Mouse (Mus musculus) intestine, embryonic 14.5 days (tissue): ENCODE data around the gene Hmbs. TPM values are rescaled to one million over a fixed set of nuclear protein-coding genes. Genes with fewer than 3 reads are reported as not detected.

Source experiments
- ATAC-seq: fragments of 200-750 bp; cut with Nextera tagmentation; replicated peaks from 2 replicates; pipeline ENCODE4 v1.8.0; 2017; ENCODE audit warnings: low read depth, moderate number of reproducible peaks, moderate TSS enrichment, moderate library complexity; ENCODE audit not compliant: low FRiP score, low TSS enrichment
- DNase-seq: peaks from one replicate; pipeline ENCODE4 v3.0.0-alpha.2; 2018; ENCODE audit warnings: low spot score
- H3K27ac ChIP-seq: fragments of 300-500 bp; sonication (generic); 2 replicates; pipeline ENCODE4 v1.5.1; 2014; ENCODE audit warnings: low read depth, mild to moderate bottlenecking, control low read depth
- H3K27me3 ChIP-seq: fragments of 300-500 bp; sonication (generic); replicated peaks from 2 replicates; pipeline ENCODE4 v1.6.1; 2014; ENCODE audit warnings: low read length, control low read depth; ENCODE audit not compliant: control insufficient read depth, insufficient read depth
- H3K36me3 ChIP-seq: fragments of 300-500 bp; sonication (generic); 2 replicates; pipeline ENCODE4 v1.6.1; 2014; ENCODE audit warnings: low read length, control low read depth; ENCODE audit not compliant: control insufficient read depth, insufficient read depth
- H3K4me1 ChIP-seq: fragments of 300-500 bp; sonication (generic); replicated peaks from 2 replicates; pipeline ENCODE4 v1.6.1; 2014; ENCODE audit warnings: low read length, control low read depth, mixed read lengths; ENCODE audit not compliant: control insufficient read depth, insufficient read depth
- H3K4me2 ChIP-seq: fragments of 300-500 bp; sonication (generic); 2 replicates; pipeline ENCODE4 v1.6.1; 2014; ENCODE audit warnings: low read length
- H3K4me3 ChIP-seq: fragments of 300-500 bp; sonication (generic); 2 replicates; pipeline ENCODE4 v1.5.1; 2014; ENCODE audit warnings: low read depth, low read length, control low read depth, mixed read lengths
- H3K9ac ChIP-seq: fragments of 300-500 bp; sonication (generic); 2 replicates; pipeline ENCODE4 v1.6.1; 2014; ENCODE audit warnings: mild to moderate bottlenecking, low read length
- H3K9me3 ChIP-seq: fragments of 300-500 bp; sonication (generic); 2 replicates; pipeline ENCODE4 v1.6.1; 2016; ENCODE audit warnings: low read length, control low read depth; ENCODE audit not compliant: control insufficient read depth
- WGBS: fragments of 180-500 bp; shearing (Covaris S2); extraction: QIAGEN DNeasy Blood & Tissue Kit; methylation state at CpG from one replicate; pipeline ENCODE4 v1.1.7; 2014; 5-methylcytosine and 5-hydroxymethylcytosine counted together
- polyA plus RNA-seq: library from polyadenylated mRNA; unstranded; fragments of >200 nt; fragmentation: Nextera tagmentation; extraction: Ambion mirVana; gene quantifications from 2 replicates; pipeline ENCODE4 v1.2.1, GENCODE M21; 2014

The Hmbs gene
- polyA plus RNA-seq, 1 experiment from 2014 or later = 128 TPM

GRCm38 (mm10) chr9:44314257-44314547, 29.8 kb downstream of the Hmbs start:
- Histone ChIP-seq H3K27me3 (no peaks in the 10 kb centered on the region), H3K36me3 (peaks cover 25% of the 10 kb centered on the region)

GRCm38 (mm10) chr9:44313476-44314256, 30.4 kb downstream of the Hmbs start:
- DNase-seq = no peak
- Histone ChIP-seq H3K4me3 (no peak overlapping the region), H3K27ac (no peak overlapping the region), H3K27me3 (no peaks in the 10 kb centered on the region), H3K9me3 (no peaks in the 10 kb centered on the region), H3K36me3 (peaks cover 25% of the 10 kb centered on the region), H3K4me2 (no peak overlapping the region), H3K4me1 (peaks cover 18% of the 10 kb centered on the region), H3K9ac (no peak overlapping the region)
- ATAC-seq = no peak
- WGBS = 80% methylated on average over 19 of the region's 19 CpGs

More at GRCm38 (mm10) chr9:44314257-44314547, 29.8 kb downstream of the Hmbs start:
- no peak overlapping the region for H3K9ac ChIP-seq
- no peak overlapping the region for H3K27ac ChIP-seq
- WGBS = 79% methylated on average over 4 of the region's 4 CpGs
- ATAC-seq (no peak), DNase-seq (no peak)
- H3K4me1 ChIP-seq = peaks cover 23% of the 10 kb centered on the region
- H3K4me2 ChIP-seq = no peak overlapping the region
- H3K9me3 ChIP-seq = no peaks in the 10 kb centered on the region
- H3K4me3 ChIP-seq = no peak overlapping the region

GRCm38 (mm10) chr9:44311136-44312134, 32.6 kb downstream of the Hmbs start:
- no peaks in the 10 kb centered on the region for H3K27me3 ChIP-seq
- H3K27ac ChIP-seq = peak overlapping the region; percentile 49
- peak overlapping the region; percentile 42 for H3K4me2 ChIP-seq
- H3K4me1 ChIP-seq = peaks cover 10% of the 10 kb centered on the region; the same call in 1 of the 2 replicates
- ATAC-seq (peak; percentile 78), DNase-seq (peak; percentile 63)
- no peaks in the 10 kb centered on the region for H3K9me3 ChIP-seq
- H3K36me3 ChIP-seq = peaks cover 25% of the 10 kb centered on the region
- H3K9ac ChIP-seq = peak overlapping the region; percentile 11; the same call in 1 of the 2 replicates
- 10% methylated on average over 27 of the region's 27 CpGs for WGBS
- H3K4me3 ChIP-seq = no peak overlapping the region

- Histone ChIP-seq H3K36me3 (peaks cover 21% of the 10 kb centered on the region), H3K9me3 (no peaks in the 10 kb centered on the region), H3K9ac (no peak overlapping the region), H3K4me3 (no peak overlapping the region), H3K27ac (peak overlapping the region; percentile 49; the same call in 1 of the 2 replicates), H3K27me3 (no peaks in the 10 kb centered on the region), H3K4me1 (peaks cover 10% of the 10 kb centered on the region; the same call in 1 of the 2 replicates), H3K4me2 (peak overlapping the region; percentile 42)
- ATAC-seq (no peak), DNase-seq (peak; percentile 54)
- 40% methylated on average over 10 of the region's 10 CpGs for WGBS
Observed at GRCm38 (mm10) chr9:44310750-44311135, 33.3 kb downstream of the Hmbs start.

GRCm38 (mm10) chr9:44309756-44310155, 34.3 kb downstream of the Hmbs start:
- ATAC-seq (no peak), DNase-seq (no peak)
- H3K9me3 ChIP-seq = no peaks in the 10 kb centered on the region
- no peak overlapping the region for H3K9ac ChIP-seq
- H3K36me3 ChIP-seq = peaks cover 11% of the 10 kb centered on the region; the same call in 1 of the 2 replicates
- no peak overlapping the region for H3K4me3 ChIP-seq
- no peak overlapping the region for H3K27ac ChIP-seq
- peaks cover 13% of the 10 kb centered on the region for H3K4me1 ChIP-seq
- no peak overlapping the region for H3K4me2 ChIP-seq
- WGBS = 59% methylated on average over 3 of the region's 3 CpGs
- no peaks in the 10 kb centered on the region for H3K27me3 ChIP-seq

- Histone ChIP-seq H3K9me3 (no peaks in the 10 kb centered on the region), H3K4me3 (no peak overlapping the region), H3K27ac (no peak overlapping the region), H3K27me3 (no peaks in the 10 kb centered on the region), H3K4me2 (no peak overlapping the region), H3K36me3 (0 out of 2 replicates have a peak, but pooled peaks cover 9% of the 10 kb centered on the region), H3K9ac (no peak overlapping the region), H3K4me1 (peaks cover 15% of the 10 kb centered on the region)
- ATAC-seq = no peak
- DNase-seq = no peak
- 75% methylated on average over 2 of the region's 2 CpGs for WGBS
Observed at GRCm38 (mm10) chr9:44307248-44307647, 36.8 kb downstream of the Hmbs start.

GRCm38 (mm10) chr9:44306532-44306931, 37.5 kb downstream of the Hmbs start:
- Histone ChIP-seq H3K27ac (no peak overlapping the region), H3K9ac (no peak overlapping the region), H3K9me3 (no peaks in the 10 kb centered on the region), H3K4me3 (no peak overlapping the region), H3K4me1 (peaks cover 13% of the 10 kb centered on the region), H3K36me3 (0 out of 2 replicates have a peak, but pooled peaks cover 16% of the 10 kb centered on the region), H3K4me2 (no peak overlapping the region), H3K27me3 (no peaks in the 10 kb centered on the region)
- ATAC-seq = no peak
- DNase-seq = no peak
- 85% methylated on average over 6 of the region's 6 CpGs for WGBS

GRCm38 (mm10) chr9:44305466-44306079, 38.5 kb downstream of the Hmbs start, which contains the start of gene Hinfp:
Gene Hinfp (minus strand): TSS chr9:44305671.
- peaks cover 5% of the 10 kb centered on the region for H3K4me1 ChIP-seq
- H3K36me3 ChIP-seq = peaks cover 26% of the 10 kb centered on the region
- H3K4me3 ChIP-seq = peak within 1 kb of the TSS; percentile 98
- H3K27me3 ChIP-seq = no peaks in the 10 kb centered on the region
- DNase-seq = peak; percentile 95
- H3K9me3 ChIP-seq = no peaks in the 10 kb centered on the region
- H3K9ac ChIP-seq = peak within 1 kb of the TSS; percentile 96
- H3K27ac ChIP-seq = peak within 1 kb of the TSS; percentile 69
- WGBS = 1% methylated on average over 53 of the region's 54 CpGs
- peak within 1 kb of the TSS; percentile 72 for H3K4me2 ChIP-seq
- peak; percentile 100 for ATAC-seq
